Mouse (Mus musculus) ES-E14 (cell line): ENCODE measurements around the gene Sez6l2.

ENCODE experiments used
- MAFK ChIP-seq: IDR thresholded peaks from 2 replicates; pipeline ENCODE4 v1.6.1; 2014; ENCODE audit warnings: mild to moderate bottlenecking, low read depth, low read length, inconsistent platforms; ENCODE audit not compliant: insufficient read depth
- ZC3H11A ChIP-seq: IDR thresholded peaks from 2 replicates; pipeline ENCODE4 v1.6.1; 2012; ENCODE audit warnings: low read depth, mild to moderate bottlenecking, inconsistent platforms, low read length, borderline replicate concordance

- TF ChIP-seq ZC3H11A: no peak
- TF ChIP-seq MAFK: no peak
Observed at GRCm38 (mm10) chr7:126959780-126960179, 9.4 kb downstream of the Sez6l2 start.
